Mouse (Mus musculus) MEL (cell line): ENCODE measurements around the gene Cenps.

Source experiments
- CTCF ChIP-seq, 3 experiments: IDR thresholded peaks in 2 of 3; conservative IDR thresholded peaks in 1 of 3; 2 replicates each; pipeline ENCODE4 v1.5.1; 2011 to 2012; ENCODE audit warnings: low read length in 3 of 3, low read depth in 2 of 3, mild to moderate bottlenecking in 2 of 3, improper control_type of control experiment in 1 of 3, inconsistent platforms in 1 of 3, mixed read lengths in 1 of 3, moderate library complexity in 1 of 3; ENCODE audit not compliant: control insufficient read depth in 1 of 3, insufficient read depth in 1 of 3, poor library complexity in 1 of 3, severe bottlenecking in 1 of 3
- ETS1 ChIP-seq: IDR thresholded peaks from 2 replicates; pipeline ENCODE4 v1.6.1; 2012; ENCODE audit warnings: low read depth, mild to moderate bottlenecking, inconsistent platforms, low read length, improper control_type of control experiment, moderate library complexity
- KAT2A ChIP-seq: conservative IDR thresholded peaks from 2 replicates; pipeline ENCODE4 v1.6.1; 2012; ENCODE audit warnings: low read depth, low read length, improper control_type of control experiment, inconsistent platforms
- MXI1 ChIP-seq: IDR thresholded peaks from 2 replicates; pipeline ENCODE4 v1.6.1; 2011; ENCODE audit warnings: mild to moderate bottlenecking, low read depth, low read length, improper control_type of control experiment
- SIN3A ChIP-seq: IDR thresholded peaks from 2 replicates; pipeline ENCODE4 v1.6.1; 2012; ENCODE audit warnings: low read length, improper control_type of control experiment, inconsistent platforms
- TAL1 ChIP-seq: IDR thresholded peaks from 2 replicates; pipeline ENCODE4 v1.6.1; 2012; ENCODE audit warnings: mild to moderate bottlenecking, inconsistent platforms, low read length, moderate library complexity, mixed read lengths
- TBP ChIP-seq: IDR thresholded peaks from 2 replicates; pipeline ENCODE4 v1.8.0; 2011; ENCODE audit warnings: low read depth, low read length, improper control_type of control experiment
- USF2 ChIP-seq, 2 experiments: IDR thresholded peaks; 2 replicates each; pipeline ENCODE4 v1.6.1; 2011 to 2012; ENCODE audit warnings: improper control_type of control experiment in 2 of 2, low read length in 2 of 2, borderline replicate concordance in 1 of 2, inconsistent platforms in 1 of 2, low read depth in 1 of 2, mild to moderate bottlenecking in 1 of 2; ENCODE audit not compliant: insufficient read depth in 1 of 2
- ZC3H11A ChIP-seq: IDR thresholded peaks from 2 replicates; pipeline ENCODE4 v1.6.1; 2012; ENCODE audit warnings: low read depth, mild to moderate bottlenecking, inconsistent platforms, low read length, improper control_type of control experiment

DNA sequence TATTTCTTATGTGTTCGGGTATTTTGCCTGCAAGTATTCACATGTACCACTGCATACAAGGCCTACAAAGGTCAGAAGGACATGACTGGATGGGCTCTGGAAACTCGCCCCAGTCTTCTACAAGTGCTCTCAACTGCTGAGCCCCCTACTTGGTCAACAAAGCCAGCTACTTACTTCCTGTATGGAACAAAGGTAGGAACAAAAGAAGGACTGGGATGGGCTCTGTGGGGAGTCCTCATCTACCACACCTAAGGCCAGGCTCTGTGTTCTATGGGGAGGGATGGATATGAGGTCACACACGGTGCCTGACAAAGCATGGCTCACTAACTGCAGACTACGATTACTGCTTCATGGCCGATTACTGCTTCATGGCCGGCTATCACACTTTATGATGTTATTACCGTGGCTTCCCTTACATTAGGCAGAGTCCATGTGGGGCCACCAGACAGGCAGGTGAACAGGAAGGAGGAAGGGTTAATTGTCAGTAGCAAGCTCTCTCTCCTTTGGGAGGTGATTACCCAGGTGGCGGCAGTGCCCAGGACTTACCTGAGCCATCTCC lies 20.1 kb upstream of the Cenps start:
- TF ChIP-seq ZC3H11A (no peak), CTCF (IDR thresholded peaks at IDR 0.05 in 2 of 3, conservative IDR thresholded peaks at IDR 0.05 in 1 of 3; ENCODE audit: control insufficient read depth in 1 of 3, insufficient read depth in 1 of 3, low read depth in 2 of 3, low read length in 3 of 3, poor library complexity in 1 of 3, severe bottlenecking in 1 of 3) (no peak), USF2 (IDR thresholded peaks at IDR 0.05; ENCODE audit: borderline replicate concordance in 1 of 2, insufficient read depth in 1 of 2, low read depth in 1 of 2, low read length in 2 of 2) (no peak), TAL1 (no peak), ETS1 (no peak), SIN3A (no peak), TBP (no peak), KAT2A (no peak), MXI1 (no peak)
